Mouse (Mus musculus): ENCODE data around the gene Ccdc116. TPM values are rescaled to one million over a fixed set of nuclear protein-coding genes. Genes with fewer than 3 reads are reported as not detected.

The Ccdc116 gene
- polyA plus RNA-seq (2014; fragmentation: Illumina TruSeq; extraction: RNeasy Lipid Tissue Mini Kit (QIAGEN cat#74804); ENCODE audit: low read depth, low replicate concordance): 59.5 TPM

DNA sequence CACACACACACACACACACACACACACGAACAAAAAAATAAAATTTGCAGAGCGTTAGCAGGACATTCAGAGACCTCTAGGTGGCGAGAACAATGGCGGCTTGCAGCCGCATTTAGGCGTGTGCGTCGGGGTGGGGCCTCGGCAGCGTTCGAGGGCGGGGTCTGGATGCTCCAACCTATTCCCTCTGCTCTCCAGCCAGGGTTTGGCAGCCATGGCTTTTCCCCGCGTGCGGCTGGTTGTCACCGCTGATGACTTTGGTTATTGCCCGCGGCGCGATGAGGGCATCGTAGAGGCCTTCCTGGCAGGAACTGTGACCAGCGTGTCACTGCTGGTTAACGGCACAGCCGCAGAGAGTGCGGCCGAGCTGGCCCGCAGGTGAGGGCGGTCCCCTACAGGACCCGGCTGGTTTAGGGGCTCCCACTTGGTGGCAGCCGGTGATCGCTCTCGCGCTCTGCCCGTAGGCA lies at the start of gene Ccdc116:
Gene Ccdc116, minus strand, starts transcription at position 458 of the 464 bp plus-strand sequence.

DNA sequence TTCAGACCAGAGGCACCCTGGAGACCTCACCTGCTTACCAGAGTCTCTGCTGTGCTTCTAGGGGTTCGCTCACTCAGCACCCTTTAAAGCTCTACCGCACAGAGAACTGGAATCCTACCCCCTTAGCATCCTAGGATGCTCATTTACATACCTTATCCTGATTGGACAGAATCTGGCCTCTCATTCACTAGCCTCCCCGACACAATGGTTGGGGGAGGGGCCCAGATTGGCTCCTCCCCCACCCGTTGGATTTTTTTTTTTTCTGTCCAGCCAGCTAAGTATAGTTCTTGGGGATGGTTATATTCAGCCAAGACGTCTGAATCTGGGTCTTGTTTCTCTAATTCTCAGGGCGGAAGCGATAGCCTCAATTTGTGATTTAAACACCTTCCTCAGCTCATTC lies 2.7 kb downstream of the Ccdc116 start, which contains the start of gene Ydjc:
Gene Ydjc, plus strand, starts transcription at position 283 of the 400 bp plus-strand sequence.

DNA sequence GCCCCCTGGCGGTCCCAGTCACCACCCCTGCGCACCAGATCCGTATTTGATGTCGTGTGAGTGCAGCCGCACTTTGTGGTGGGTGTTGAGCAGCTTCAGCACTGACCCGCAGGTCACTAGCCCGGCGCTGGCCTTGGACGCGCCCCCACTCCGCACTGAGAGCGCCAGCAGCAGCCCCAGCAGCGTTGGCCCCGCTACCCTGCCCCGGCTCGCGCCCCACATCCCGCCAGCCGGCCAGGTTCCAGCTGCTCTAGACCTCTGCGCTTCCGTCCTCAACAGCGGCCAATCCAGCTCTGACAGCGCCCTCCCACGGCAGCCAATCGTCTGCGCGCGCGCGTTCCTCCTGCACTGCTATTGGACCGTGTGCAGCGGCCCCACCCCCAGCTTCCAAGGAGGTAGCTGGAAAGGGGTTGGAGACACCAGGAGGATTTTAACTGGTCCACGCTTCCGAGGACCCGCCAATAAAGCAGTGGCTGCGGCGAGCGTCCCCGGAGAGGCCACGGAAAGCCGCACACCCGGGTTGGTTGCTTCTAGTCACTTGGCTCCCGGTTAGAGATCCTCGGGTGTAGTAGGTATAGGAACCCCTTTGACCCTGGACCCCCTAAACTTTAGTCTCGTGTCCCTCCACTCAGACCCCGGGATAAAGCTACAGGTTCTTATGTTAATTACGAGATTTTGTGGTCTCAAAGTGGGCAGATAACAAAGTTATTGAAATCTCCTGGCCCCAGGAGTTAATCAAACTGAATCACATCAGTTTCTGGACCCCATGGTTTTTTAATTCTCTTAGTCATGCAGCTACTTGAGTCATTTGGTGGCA lies 14.7 kb downstream of the Ccdc116 start, which contains the start of gene Sdf2l1:
Gene Sdf2l1, minus strand, starts transcription at position 295 of the 817 bp plus-strand sequence.

DNA sequence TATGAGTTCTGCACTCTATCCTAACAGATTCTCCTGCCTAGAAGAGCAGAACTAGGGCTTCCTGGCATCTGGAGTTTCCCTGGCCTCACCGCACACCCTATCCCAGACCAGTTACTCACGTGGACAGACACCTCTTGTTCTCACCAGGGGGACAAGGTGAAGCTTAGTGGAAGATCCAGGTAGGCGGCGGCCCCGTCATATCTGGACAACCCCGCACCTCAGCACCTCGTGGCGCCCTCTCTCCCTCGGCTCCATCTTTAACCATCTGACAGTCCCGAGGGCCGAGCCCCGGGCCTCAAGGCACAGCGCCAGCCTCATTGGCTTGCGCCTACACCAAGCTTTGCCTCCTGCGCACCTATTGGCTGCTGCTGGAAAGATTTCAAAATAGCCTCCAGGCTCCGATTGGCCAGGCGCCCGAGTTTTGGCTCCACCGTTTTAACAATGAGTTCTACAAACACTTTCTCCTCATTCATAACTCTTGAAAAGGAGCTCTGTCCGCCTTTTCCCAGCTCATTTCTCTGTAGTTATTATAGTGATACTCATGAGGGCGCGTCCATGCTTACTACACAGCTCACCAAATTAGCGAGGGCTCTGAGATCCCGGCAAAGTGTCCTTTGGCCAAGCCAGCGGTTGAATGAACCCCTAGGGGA lies 22.0 kb downstream of the Ccdc116 start, which contains the start of gene 2610318N02Rik:
Gene 2610318N02Rik, minus strand, starts transcription at position 297 of the 650 bp plus-strand sequence.

DNA sequence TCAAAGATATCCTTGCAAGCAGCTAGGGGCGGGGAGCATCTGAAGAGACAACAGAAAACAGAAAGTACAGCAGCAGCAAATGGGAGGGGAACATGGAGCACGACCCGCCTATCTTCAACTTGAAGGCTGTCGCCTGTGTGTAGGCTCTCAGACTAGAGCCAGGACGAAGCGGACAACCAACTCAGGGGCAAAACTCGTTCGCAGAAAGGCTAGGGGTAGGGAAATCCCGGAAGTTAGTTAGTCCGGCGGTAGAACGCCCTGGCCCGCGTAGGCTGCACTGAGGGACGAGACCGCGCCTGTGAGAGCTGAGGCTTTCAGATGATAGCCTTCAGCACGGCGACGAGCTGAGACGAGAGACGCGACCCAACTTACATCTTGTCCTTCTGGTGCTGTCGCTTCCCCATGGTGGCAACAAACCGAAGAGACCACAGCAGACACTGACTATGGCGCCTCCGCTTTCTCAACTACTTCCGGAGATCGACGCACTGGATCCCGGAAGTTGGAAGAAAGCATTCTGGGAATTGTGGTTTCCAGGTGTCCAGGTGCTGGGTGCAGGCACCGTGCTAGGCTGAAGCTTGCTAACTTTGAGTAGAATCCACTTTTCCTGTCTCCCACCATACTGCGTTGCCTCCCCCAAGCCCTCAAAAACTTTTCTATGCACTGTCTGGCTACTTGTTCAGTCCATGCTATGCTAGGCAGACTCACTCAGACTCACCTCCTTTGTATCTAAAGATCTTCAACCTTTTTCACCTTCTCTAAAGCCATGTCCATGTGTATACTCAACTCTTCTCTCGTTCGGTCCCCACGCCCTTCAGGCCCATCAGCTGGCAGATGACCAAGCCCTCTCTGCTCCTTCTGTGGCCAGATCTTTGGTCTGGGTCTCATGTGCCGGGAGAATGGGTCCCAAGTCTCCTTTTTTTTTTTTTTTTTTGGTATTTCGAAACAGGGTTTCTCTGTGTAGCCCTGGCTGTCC lies 36.0 kb downstream of the Ccdc116 start, which contains the start of gene Ppil2:
Gene Ppil2, minus strand, starts transcription at position 487 of the 973 bp plus-strand sequence.

Other genes starting within 250 kb of the Ccdc116 start
- gene Mapk1, start 163.8 kb downstream of the Ccdc116 start, polyA plus RNA-seq (2014; fragmentation: Illumina TruSeq; extraction: RNeasy Lipid Tissue Mini Kit (QIAGEN cat#74804); ENCODE audit: low read depth, low replicate concordance): 99.5 TPM
- 204 TPM for gene Ypel1, start 77.5 kb downstream of the Ccdc116 start, polyA plus RNA-seq (2014; fragmentation: Illumina TruSeq; extraction: RNeasy Lipid Tissue Mini Kit (QIAGEN cat#74804); ENCODE audit: low read depth, low replicate concordance)
- 123 TPM for gene Ppil2, start 36.0 kb downstream of the Ccdc116 start, polyA plus RNA-seq (2014; fragmentation: Illumina TruSeq; extraction: RNeasy Lipid Tissue Mini Kit (QIAGEN cat#74804); ENCODE audit: low read depth, low replicate concordance)
- 188 TPM for gene 2610318N02Rik, start 22.1 kb downstream of the Ccdc116 start, polyA plus RNA-seq (2014; fragmentation: Illumina TruSeq; extraction: RNeasy Lipid Tissue Mini Kit (QIAGEN cat#74804); ENCODE audit: low read depth, low replicate concordance)
- 24.7 TPM for gene Sdf2l1, start 14.8 kb downstream of the Ccdc116 start, polyA plus RNA-seq (2014; fragmentation: Illumina TruSeq; extraction: RNeasy Lipid Tissue Mini Kit (QIAGEN cat#74804); ENCODE audit: low read depth, low replicate concordance)
- gene Ydjc, start 2.6 kb downstream of the Ccdc116 start, polyA plus RNA-seq (2014; fragmentation: Illumina TruSeq; extraction: RNeasy Lipid Tissue Mini Kit (QIAGEN cat#74804); ENCODE audit: low read depth, low replicate concordance): 9.9 TPM
- gene Ube2l3, start 55.4 kb upstream of the Ccdc116 start, polyA plus RNA-seq (2014; fragmentation: Illumina TruSeq; extraction: RNeasy Lipid Tissue Mini Kit (QIAGEN cat#74804); ENCODE audit: low read depth, low replicate concordance): 193 TPM
- gene Rimbp3, start 61.4 kb upstream of the Ccdc116 start, polyA plus RNA-seq (2014; fragmentation: Illumina TruSeq; extraction: RNeasy Lipid Tissue Mini Kit (QIAGEN cat#74804); ENCODE audit: low read depth, low replicate concordance): 66.6 TPM
- gene Hic2, start 86.3 kb upstream of the Ccdc116 start, polyA plus RNA-seq (2014; fragmentation: Illumina TruSeq; extraction: RNeasy Lipid Tissue Mini Kit (QIAGEN cat#74804); ENCODE audit: low read depth, low replicate concordance): 0.95 TPM
- gene Tmem191c, start 128.8 kb upstream of the Ccdc116 start, polyA plus RNA-seq (2014; fragmentation: Illumina TruSeq; extraction: RNeasy Lipid Tissue Mini Kit (QIAGEN cat#74804); ENCODE audit: low read depth, low replicate concordance): 1.1 TPM
- gene Serpind1, start 184.1 kb upstream of the Ccdc116 start, polyA plus RNA-seq (2014; fragmentation: Illumina TruSeq; extraction: RNeasy Lipid Tissue Mini Kit (QIAGEN cat#74804); ENCODE audit: low read depth, low replicate concordance): 0.10 TPM